Mouse (Mus musculus) limb, embryonic 11.5 days (tissue): ENCODE data around the gene Spink8. TPM values are rescaled to one million over a fixed set of nuclear protein-coding genes. Genes with fewer than 3 reads are reported as not detected.

Experiments used
- ATAC-seq: fragments of 200-750 bp; cut with Nextera tagmentation; 2 replicates; pipeline ENCODE4 v1.8.0; 2017; ENCODE audit warnings: low read depth; ENCODE audit not compliant: insufficient number of reproducible peaks, low FRiP score, low TSS enrichment
- DNase-seq: peaks from one replicate; pipeline ENCODE4 v3.0.0-alpha.2; 2015; ENCODE audit warnings: low spot score
- H3K27ac ChIP-seq: fragments of 300-500 bp; sonication (generic); replicated peaks from 2 replicates; pipeline ENCODE4 v1.5.1; 2014; ENCODE audit warnings: low read depth, mild to moderate bottlenecking, low read length
- H3K27me3 ChIP-seq: fragments of 300-500 bp; sonication (generic); 2 replicates; pipeline ENCODE4 v1.6.1; 2014; ENCODE audit warnings: mild to moderate bottlenecking, low read length, mixed read lengths; ENCODE audit not compliant: control insufficient read depth, insufficient read depth
- H3K36me3 ChIP-seq: fragments of 300-500 bp; sonication (generic); 2 replicates; pipeline ENCODE4 v1.6.1; 2014; ENCODE audit warnings: mild to moderate bottlenecking, low read length, moderate library complexity, mixed read lengths; ENCODE audit not compliant: control insufficient read depth, insufficient read depth
- H3K4me1 ChIP-seq: fragments of 300-500 bp; sonication (generic); 2 replicates; pipeline ENCODE4 v1.6.1; 2014; ENCODE audit warnings: low read length, mixed read lengths; ENCODE audit not compliant: control insufficient read depth, insufficient read depth
- H3K4me2 ChIP-seq: fragments of 300-500 bp; sonication (generic); 2 replicates; pipeline ENCODE4 v1.6.1; 2014; ENCODE audit warnings: low read depth, mild to moderate bottlenecking, moderate library complexity; ENCODE audit not compliant: severe bottlenecking
- H3K4me3 ChIP-seq: fragments of 300-500 bp; sonication (generic); 2 replicates; pipeline ENCODE4 v1.5.1; 2014; ENCODE audit warnings: low read depth, low read length
- H3K9ac ChIP-seq: fragments of 300-500 bp; sonication (generic); 2 replicates; pipeline ENCODE4 v1.6.1; 2014; ENCODE audit warnings: mild to moderate bottlenecking, low read length
- H3K9me3 ChIP-seq: fragments of 300-500 bp; sonication (generic); 2 replicates; pipeline ENCODE4 v1.6.1; 2016; ENCODE audit warnings: low read length; ENCODE audit not compliant: control insufficient read depth
- WGBS: fragments of 180-500 bp; shearing (Covaris S2); extraction: QIAGEN DNeasy Blood & Tissue Kit; methylation state at CpG from one replicate; pipeline ENCODE4 v1.1.7; 2014; 5-methylcytosine and 5-hydroxymethylcytosine counted together
- polyA plus RNA-seq: library from polyadenylated mRNA; unstranded; fragments of >200 nt; fragmentation: Nextera tagmentation; extraction: Ambion mirVana; gene quantifications from 2 replicates; pipeline ENCODE4 v1.2.1, GENCODE M21; 2014

Spink8 gene
- polyA plus RNA-seq, 1 experiment from 2014 or later, result not detected

DNA sequence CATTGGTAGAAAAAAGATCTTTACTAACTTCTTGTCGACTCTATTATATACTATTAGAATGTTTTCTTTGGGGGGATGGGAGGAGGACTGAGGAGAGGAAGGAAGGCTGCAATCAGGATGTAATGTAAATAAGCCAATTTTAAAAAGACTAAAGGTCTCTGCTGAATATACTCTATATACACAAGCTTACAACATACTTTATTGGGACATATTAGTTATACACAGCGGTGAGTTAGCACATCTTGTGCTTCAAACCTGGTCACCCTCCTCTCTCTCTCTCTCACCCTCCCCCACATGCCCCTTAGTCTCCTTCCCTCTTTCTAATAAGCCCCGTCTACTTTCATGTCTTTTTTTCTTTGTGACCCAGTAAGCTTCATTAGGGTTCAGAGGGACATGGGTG lies 4.2 kb upstream of the Spink8 start:
- Histone ChIP-seq H3K4me1 (no peaks in the 10 kb centered on the region), H3K27ac (no peak overlapping the region), H3K4me3 (no peak overlapping the region), H3K4me2 (no peak overlapping the region), H3K27me3 (no peaks in the 10 kb centered on the region), H3K36me3 (no peaks in the 10 kb centered on the region), H3K9ac (no peak overlapping the region), H3K9me3 (no peaks in the 10 kb centered on the region)
- 61% methylated on average over 3 of the region's 3 CpGs for WGBS
- ATAC-seq (no peak), DNase-seq (no peak)

DNA sequence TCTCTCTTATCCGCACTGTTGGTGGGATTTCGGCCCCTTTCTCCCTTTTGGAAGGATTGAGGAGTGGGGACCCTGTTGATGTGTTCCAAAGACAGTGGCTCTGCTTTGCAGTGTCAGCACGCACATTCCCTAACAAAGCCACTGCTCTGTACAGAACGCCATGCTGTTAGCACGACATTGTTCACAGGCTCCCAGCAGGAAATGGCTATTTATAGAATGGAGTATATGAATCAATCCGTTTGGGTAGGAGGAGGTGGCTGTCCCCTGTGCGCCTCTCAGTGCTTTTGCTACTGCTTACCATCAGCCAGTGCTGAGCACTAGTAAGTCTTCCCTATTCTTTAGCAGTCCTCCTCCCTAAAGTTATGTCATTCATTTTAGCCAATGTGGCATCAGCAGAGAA lies 1.3 kb downstream of the Spink8 start:
- Histone ChIP-seq H3K9me3 (no peaks in the 10 kb centered on the region), H3K4me3 (no peak overlapping the region), H3K27ac (no peak overlapping the region), H3K36me3 (no peaks in the 10 kb centered on the region), H3K27me3 (no peaks in the 10 kb centered on the region), H3K4me1 (no peaks in the 10 kb centered on the region), H3K9ac (no peak overlapping the region), H3K4me2 (no peak overlapping the region)
- ATAC-seq, result no peak
- WGBS, result 77% methylated on average over 7 of the region's 7 CpGs
- no peak for DNase-seq

DNA sequence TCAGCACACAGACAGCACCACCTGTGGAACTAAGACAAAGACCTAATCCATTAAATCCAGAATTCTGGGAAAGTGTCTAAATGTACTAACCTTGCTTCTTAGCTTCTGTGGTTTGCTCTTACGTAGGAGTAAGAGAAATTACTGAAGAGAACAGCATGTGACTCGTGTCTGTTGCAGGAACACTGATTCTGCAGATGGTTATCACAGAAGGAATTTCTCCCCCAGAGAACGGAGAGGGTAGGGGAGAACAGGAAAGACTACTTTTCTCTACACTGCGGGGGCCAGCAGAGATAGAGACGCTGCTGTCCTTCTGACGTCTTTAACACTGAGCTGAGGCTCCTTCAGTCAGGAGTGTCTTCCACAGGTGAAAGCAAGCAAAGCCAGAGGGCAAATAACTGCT lies 4.3 kb downstream of the Spink8 start:
- Histone ChIP-seq H3K4me1 (no peaks in the 10 kb centered on the region), H3K9me3 (no peaks in the 10 kb centered on the region), H3K4me2 (no peak overlapping the region), H3K27me3 (no peaks in the 10 kb centered on the region), H3K4me3 (no peak overlapping the region), H3K36me3 (no peaks in the 10 kb centered on the region), H3K9ac (no peak overlapping the region), H3K27ac (no peak overlapping the region)
- ATAC-seq (no peak), DNase-seq (no peak)
- 76% methylated on average over 6 of the region's 6 CpGs for WGBS

DNA sequence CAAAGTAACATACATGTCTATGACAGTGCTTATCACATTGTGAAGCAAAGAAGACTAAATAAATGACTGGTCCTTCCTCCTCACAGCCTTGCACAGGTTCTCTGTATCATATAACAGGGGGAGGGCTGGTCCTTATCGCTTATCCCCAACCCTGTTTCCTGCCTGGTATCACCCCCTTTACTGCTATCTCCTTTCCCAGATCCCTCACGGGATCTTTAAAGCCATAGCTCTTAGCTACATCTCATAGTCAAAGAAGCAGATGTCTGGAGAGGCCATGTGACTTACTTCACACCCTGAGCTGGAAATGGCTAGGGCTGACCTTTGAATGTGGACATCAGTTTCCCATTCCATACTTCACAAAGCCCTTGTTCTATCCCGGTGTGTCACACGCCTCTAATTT lies 13.7 kb downstream of the Spink8 start:
- H3K4me3 ChIP-seq, result no peak overlapping the region
- no peak overlapping the region for H3K4me2 ChIP-seq
- no peaks in the 10 kb centered on the region for H3K27me3 ChIP-seq
- WGBS, result 66% methylated on average over 4 of the region's 4 CpGs
- H3K4me1 ChIP-seq, result no peaks in the 10 kb centered on the region
- no peaks in the 10 kb centered on the region for H3K36me3 ChIP-seq
- DNase-seq (no peak), ATAC-seq (no peak)
- H3K9me3 ChIP-seq, result no peaks in the 10 kb centered on the region
- no peak overlapping the region for H3K27ac ChIP-seq
- H3K9ac ChIP-seq, result no peak overlapping the region

DNA sequence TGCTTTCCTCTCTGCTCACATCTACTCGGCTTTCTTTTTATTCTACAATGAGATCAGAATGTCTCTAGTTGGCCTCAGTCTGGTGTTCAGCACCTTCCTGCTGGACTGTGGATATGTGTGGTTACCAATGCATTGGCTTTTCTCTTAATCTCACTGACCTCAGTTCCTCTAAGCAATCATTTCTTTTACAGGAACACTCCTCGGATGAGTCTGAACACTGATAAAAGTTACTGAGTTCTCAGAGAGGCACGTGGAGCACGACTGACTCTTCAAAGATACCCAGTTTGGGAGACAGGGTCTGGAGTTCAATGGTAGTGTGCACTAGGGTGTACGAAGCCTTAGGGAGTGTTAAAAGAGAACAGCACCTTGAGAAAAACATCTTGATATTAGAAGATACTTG lies 14.1 kb downstream of the Spink8 start:
- H3K4me3 ChIP-seq, result no peak overlapping the region
- ATAC-seq (no peak), DNase-seq (no peak)
- H3K4me1 ChIP-seq, result no peaks in the 10 kb centered on the region
- no peak overlapping the region for H3K4me2 ChIP-seq
- 69% methylated on average over 5 of the region's 5 CpGs for WGBS
- no peaks in the 10 kb centered on the region for H3K27me3 ChIP-seq
- H3K27ac ChIP-seq, result no peak overlapping the region
- no peak overlapping the region for H3K9ac ChIP-seq
- H3K36me3 ChIP-seq, result no peaks in the 10 kb centered on the region
- H3K9me3 ChIP-seq, result no peaks in the 10 kb centered on the region

DNA sequence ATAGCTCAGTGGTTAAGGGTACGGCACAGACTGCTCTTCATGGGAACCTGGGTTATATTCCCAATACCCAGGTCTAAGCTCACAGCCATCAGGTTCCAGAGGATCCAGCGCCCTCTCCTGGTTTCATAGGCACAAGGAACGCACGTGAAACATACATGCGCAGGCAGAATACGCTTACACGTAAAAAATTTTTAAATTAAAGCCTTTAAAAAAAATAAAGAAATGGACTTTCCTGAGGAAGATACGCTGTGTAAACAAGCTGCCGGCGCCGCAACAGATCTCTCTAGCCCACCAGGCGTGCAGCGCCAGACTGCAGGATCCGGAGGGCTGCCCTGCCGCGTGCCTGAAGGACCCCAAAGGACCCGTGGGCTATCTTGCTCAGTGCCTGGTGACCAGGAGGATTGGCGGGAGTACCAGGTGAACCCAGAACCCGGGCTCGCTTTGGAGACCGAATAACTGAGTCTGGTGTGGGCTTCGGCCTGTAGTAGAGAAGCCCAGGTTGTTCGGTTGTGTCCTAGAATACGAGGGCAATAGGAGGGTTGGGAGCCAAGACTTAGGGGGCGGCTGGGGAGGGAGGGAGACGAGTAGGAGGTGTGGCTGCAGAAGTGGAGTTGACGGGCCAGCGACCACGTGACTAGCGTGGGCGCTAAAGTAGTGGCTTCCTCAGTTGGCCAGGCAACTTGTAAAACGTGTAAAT lies 20.5 kb downstream of the Spink8 start, which contains the start of gene Nme6:
Gene Nme6 (plus strand): TSS at position 359 of the 697 bp plus-strand sequence.
- H3K36me3 ChIP-seq, result no peaks in the 10 kb centered on the region
- no peaks in the 10 kb centered on the region for H3K4me1 ChIP-seq
- DNase-seq (peak; percentile 96), ATAC-seq (peak; percentile 97)
- H3K27me3 ChIP-seq, result no peaks in the 10 kb centered on the region
- H3K4me3 ChIP-seq, result peak within 1 kb of the TSS; percentile 56
- 0% methylated on average over 32 of the region's 32 CpGs for WGBS
- H3K27ac ChIP-seq, result no peak within 1 kb of the TSS
- H3K9me3 ChIP-seq, result no peaks in the 10 kb centered on the region
- peak within 1 kb of the TSS; percentile 61 for H3K9ac ChIP-seq
- peak within 1 kb of the TSS; percentile 88 for H3K4me2 ChIP-seq

DNA sequence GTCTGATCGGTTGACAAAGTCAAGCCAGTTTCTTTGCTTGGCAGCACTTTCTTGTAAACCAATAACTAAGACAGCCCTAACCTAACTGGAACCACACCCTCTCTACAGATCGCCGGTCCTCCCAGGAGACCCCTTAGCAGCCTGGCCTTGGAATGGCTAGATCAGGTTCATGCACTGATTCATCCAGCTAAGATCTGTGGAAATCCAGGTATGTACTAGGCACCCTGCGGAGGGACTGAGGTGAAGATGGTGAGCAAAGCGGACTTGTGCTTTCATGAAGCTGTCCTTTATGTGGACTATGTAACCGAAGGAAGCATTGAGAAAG lies 21.0 kb downstream of the Spink8 start:
- Histone ChIP-seq H3K9me3 (no peaks in the 10 kb centered on the region), H3K4me1 (no peaks in the 10 kb centered on the region), H3K4me3 (peak overlapping the region; percentile 56), H3K27ac (no peak overlapping the region), H3K27me3 (no peaks in the 10 kb centered on the region), H3K4me2 (peak overlapping the region; percentile 88), H3K36me3 (no peaks in the 10 kb centered on the region), H3K9ac (peak overlapping the region; percentile 61)
- WGBS, result 15% methylated on average over 6 of the region's 6 CpGs
- ATAC-seq (peak; percentile 75), DNase-seq (no peak)

DNA sequence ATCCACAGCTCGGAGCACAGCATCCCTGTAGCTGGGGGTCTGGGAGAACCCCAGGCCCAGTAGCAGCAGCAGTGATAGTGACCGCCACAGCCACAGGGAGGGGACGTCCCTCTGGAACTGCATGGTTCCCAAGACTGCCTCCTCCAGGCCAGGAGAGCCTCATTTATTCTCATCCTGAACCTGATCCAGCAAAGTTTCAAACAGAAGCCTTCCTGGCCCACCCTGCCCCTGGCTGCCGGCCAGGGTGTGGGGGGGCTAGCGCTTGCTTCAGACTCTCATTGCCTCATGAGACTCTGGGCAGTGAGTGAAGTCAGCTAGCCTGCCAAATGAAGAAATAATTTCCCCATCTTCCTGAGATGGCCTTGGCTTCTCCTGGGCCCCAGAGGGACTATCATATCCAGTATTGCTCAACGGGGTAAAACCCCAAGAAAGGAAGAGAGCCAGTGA lies 37.3 kb downstream of the Spink8 start, which contains the start of gene Camp:
Gene Camp (minus strand): TSS at position 306 of the 447 bp plus-strand sequence.
- no peak within 1 kb of the TSS for H3K4me3 ChIP-seq
- no peak for DNase-seq
- no peaks in the 10 kb centered on the region for H3K4me1 ChIP-seq
- H3K9ac ChIP-seq, result no peak within 1 kb of the TSS
- no peak for ATAC-seq
- 80% methylated on average over 5 of the region's 6 CpGs for WGBS
- no peaks in the 10 kb centered on the region; the same call in 1 of the 2 replicates for H3K36me3 ChIP-seq
- H3K9me3 ChIP-seq, result no peaks in the 10 kb centered on the region
- no peak within 1 kb of the TSS for H3K27ac ChIP-seq
- H3K4me2 ChIP-seq, result no peak within 1 kb of the TSS
- no peaks in the 10 kb centered on the region for H3K27me3 ChIP-seq

DNA sequence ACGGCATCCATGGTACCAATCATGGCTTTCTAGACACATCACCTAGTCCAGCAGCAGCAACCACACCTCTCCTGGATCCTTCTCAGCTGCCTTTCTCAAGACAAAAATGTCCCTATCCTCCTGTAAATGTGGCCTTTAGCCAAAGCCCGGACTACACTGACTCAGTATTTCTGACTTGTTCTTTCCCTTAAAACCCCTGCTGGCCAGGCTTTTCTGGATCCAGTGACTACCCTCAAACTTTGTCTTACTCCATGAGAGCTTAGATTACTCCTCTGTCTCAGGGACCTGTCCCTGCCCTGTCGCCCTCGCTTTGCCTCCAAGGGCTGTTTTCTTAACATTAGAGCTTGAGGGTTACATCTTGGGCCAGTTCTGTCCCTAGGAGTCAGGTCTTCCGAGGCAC lies 38.0 kb downstream of the Spink8 start:
- no peaks in the 10 kb centered on the region for H3K4me1 ChIP-seq
- ATAC-seq, result no peak
- no peaks in the 10 kb centered on the region for H3K27me3 ChIP-seq
- no peaks in the 10 kb centered on the region; the same call in 1 of the 2 replicates for H3K36me3 ChIP-seq
- DNase-seq, result no peak
- H3K9ac ChIP-seq, result no peak overlapping the region
- H3K9me3 ChIP-seq, result no peaks in the 10 kb centered on the region
- WGBS, result 86% methylated on average over 5 of the region's 5 CpGs
- no peak overlapping the region for H3K4me2 ChIP-seq
- H3K4me3 ChIP-seq, result no peak overlapping the region
- no peak overlapping the region for H3K27ac ChIP-seq
